Mouse (Mus musculus): ENCODE measurements around the gene Mdm4. TPM values are rescaled to one million over a fixed set of nuclear protein-coding genes. Genes with fewer than 3 reads are reported as not detected.

Gene Mdm4
- polyA plus RNA-seq, 1 experiment: 490 TPM

GRCm38 (mm10) chr1:133076681-133077514, 46.5 kb upstream of the Mdm4 start:
- H3K4me3 ChIP-seq (ENCODE audit: low read depth, low read length): no peak overlapping the region
- H3K36me3 ChIP-seq (ENCODE audit: control insufficient read depth, insufficient read depth, low read length, poor library complexity, severe bottlenecking): no peaks in the 10 kb centered on the region
- no peaks in the 10 kb centered on the region for H3K27me3 ChIP-seq (ENCODE audit: control insufficient read depth, insufficient read depth, low read length, poor library complexity, severe bottlenecking)
- H3K4me1 ChIP-seq (ENCODE audit: control insufficient read depth, insufficient read depth, low read length): peaks cover 10% of the 10 kb centered on the region
- H3K27ac ChIP-seq (ENCODE audit: insufficient read depth, low read length): no peak overlapping the region
- TF ChIP-seq EP300 (IDR thresholded peaks at IDR 0.05; ENCODE audit: insufficient read depth, low read depth, low read length) (no peak), POLR2A (IDR thresholded peaks at IDR 0.05; ENCODE audit: insufficient read depth, low read length) (no peak), CTCF (IDR thresholded peaks at IDR 0.05; ENCODE audit: low read depth, low read length) (no peak)
- H3K9ac ChIP-seq (ENCODE audit: low read depth, poor library complexity, severe bottlenecking): no peak overlapping the region
- H3K9me3 ChIP-seq (replicated peaks; ENCODE audit: control insufficient read depth, insufficient read depth, low read length, poor library complexity, severe bottlenecking): no peaks in the 10 kb centered on the region

- Histone ChIP-seq H3K9me3 (replicated peaks; ENCODE audit: control insufficient read depth, insufficient read depth, low read length, poor library complexity, severe bottlenecking) (no peaks in the 10 kb centered on the region), H3K36me3 (ENCODE audit: control insufficient read depth, insufficient read depth, low read length, poor library complexity, severe bottlenecking) (no peaks in the 10 kb centered on the region), H3K4me1 (ENCODE audit: control insufficient read depth, insufficient read depth, low read length) (peaks cover 9% of the 10 kb centered on the region), H3K27ac (ENCODE audit: insufficient read depth, low read length) (no peak overlapping the region), H3K27me3 (ENCODE audit: control insufficient read depth, insufficient read depth, low read length, poor library complexity, severe bottlenecking) (no peaks in the 10 kb centered on the region), H3K9ac (ENCODE audit: low read depth, poor library complexity, severe bottlenecking) (no peak overlapping the region), H3K4me3 (ENCODE audit: low read depth, low read length) (no peak overlapping the region)
- TF ChIP-seq CTCF (IDR thresholded peaks at IDR 0.05; ENCODE audit: low read depth, low read length): no peak
- TF ChIP-seq EP300 (IDR thresholded peaks at IDR 0.05; ENCODE audit: insufficient read depth, low read depth, low read length): no peak
- TF ChIP-seq POLR2A (IDR thresholded peaks at IDR 0.05; ENCODE audit: insufficient read depth, low read length): no peak
Measured at GRCm38 (mm10) chr1:133075651-133076400, 45.5 kb upstream of the Mdm4 start.

GRCm38 (mm10) chr1:133074541-133074940, 44.2 kb upstream of the Mdm4 start:
- no peak overlapping the region for H3K27ac ChIP-seq (ENCODE audit: insufficient read depth, low read length)
- H3K27me3 ChIP-seq (ENCODE audit: control insufficient read depth, insufficient read depth, low read length, poor library complexity, severe bottlenecking): no peaks in the 10 kb centered on the region
- H3K9me3 ChIP-seq (replicated peaks; ENCODE audit: control insufficient read depth, insufficient read depth, low read length, poor library complexity, severe bottlenecking): no peaks in the 10 kb centered on the region
- no peak for TF ChIP-seq EP300 (IDR thresholded peaks at IDR 0.05; ENCODE audit: insufficient read depth, low read depth, low read length)
- no peak for TF ChIP-seq CTCF (IDR thresholded peaks at IDR 0.05; ENCODE audit: low read depth, low read length)
- no peak for TF ChIP-seq POLR2A (IDR thresholded peaks at IDR 0.05; ENCODE audit: insufficient read depth, low read length)
- peaks cover 6% of the 10 kb centered on the region for H3K4me1 ChIP-seq (ENCODE audit: control insufficient read depth, insufficient read depth, low read length)
- H3K4me3 ChIP-seq (ENCODE audit: low read depth, low read length): no peak overlapping the region
- no peaks in the 10 kb centered on the region for H3K36me3 ChIP-seq (ENCODE audit: control insufficient read depth, insufficient read depth, low read length, poor library complexity, severe bottlenecking)
- H3K9ac ChIP-seq (ENCODE audit: low read depth, poor library complexity, severe bottlenecking): no peak overlapping the region

GRCm38 (mm10) chr1:133073327-133073856, 43.0 kb upstream of the Mdm4 start:
- H3K4me1 ChIP-seq (ENCODE audit: control insufficient read depth, insufficient read depth, low read length): peaks cover 6% of the 10 kb centered on the region
- no peaks in the 10 kb centered on the region for H3K36me3 ChIP-seq (ENCODE audit: control insufficient read depth, insufficient read depth, low read length, poor library complexity, severe bottlenecking)
- no peaks in the 10 kb centered on the region for H3K9me3 ChIP-seq (replicated peaks; ENCODE audit: control insufficient read depth, insufficient read depth, low read length, poor library complexity, severe bottlenecking)
- TF ChIP-seq CTCF (IDR thresholded peaks at IDR 0.05; ENCODE audit: low read depth, low read length): no peak
- no peak for TF ChIP-seq POLR2A (IDR thresholded peaks at IDR 0.05; ENCODE audit: insufficient read depth, low read length)
- no peak overlapping the region for H3K27ac ChIP-seq (ENCODE audit: insufficient read depth, low read length)
- H3K4me3 ChIP-seq (ENCODE audit: low read depth, low read length): no peak overlapping the region
- H3K9ac ChIP-seq (ENCODE audit: low read depth, poor library complexity, severe bottlenecking): no peak overlapping the region
- H3K27me3 ChIP-seq (ENCODE audit: control insufficient read depth, insufficient read depth, low read length, poor library complexity, severe bottlenecking): no peaks in the 10 kb centered on the region

GRCm38 (mm10) chr1:133071666-133072381, 41.5 kb upstream of the Mdm4 start:
- TF ChIP-seq EP300 (IDR thresholded peaks at IDR 0.05; ENCODE audit: insufficient read depth, low read depth, low read length) (no peak), POLR2A (IDR thresholded peaks at IDR 0.05; ENCODE audit: insufficient read depth, low read length) (no peak), CTCF (IDR thresholded peaks at IDR 0.05; ENCODE audit: low read depth, low read length) (no peak)
- Histone ChIP-seq H3K4me3 (ENCODE audit: low read depth, low read length) (no peak overlapping the region), H3K9me3 (replicated peaks; ENCODE audit: control insufficient read depth, insufficient read depth, low read length, poor library complexity, severe bottlenecking) (no peaks in the 10 kb centered on the region), H3K27me3 (ENCODE audit: control insufficient read depth, insufficient read depth, low read length, poor library complexity, severe bottlenecking) (no peaks in the 10 kb centered on the region), H3K27ac (ENCODE audit: insufficient read depth, low read length) (no peak overlapping the region), H3K36me3 (ENCODE audit: control insufficient read depth, insufficient read depth, low read length, poor library complexity, severe bottlenecking) (no peaks in the 10 kb centered on the region), H3K9ac (ENCODE audit: low read depth, poor library complexity, severe bottlenecking) (no peak overlapping the region), H3K4me1 (ENCODE audit: control insufficient read depth, insufficient read depth, low read length) (peaks cover 6% of the 10 kb centered on the region)
